Mouse (Mus musculus): ENCODE results near the gene Creb5.

Gene Creb5

GRCm38 (mm10) chr6:53641633-53642605 is 354.8 kb downstream of the Creb5 start:
- no peak for DNase-seq (ENCODE audit: low spot score in 2 of 2)

GRCm38 (mm10) chr6:53642826-53643356 is 355.8 kb downstream of the Creb5 start:
- no peak for DNase-seq (ENCODE audit: low spot score in 2 of 2)

- no peak for DNase-seq (ENCODE audit: low spot score in 2 of 2)
These were observed 356.4 kb downstream of the Creb5 start for GRCm38 (mm10) chr6:53643481-53643880.

- no peak for DNase-seq (ENCODE audit: low spot score in 2 of 2)
These were observed 357.0 kb downstream of the Creb5 start for GRCm38 (mm10) chr6:53644056-53644455.

- DNase-seq (ENCODE audit: low spot score in 2 of 2) = no peak
These were observed 357.9 kb downstream of the Creb5 start for GRCm38 (mm10) chr6:53644971-53645370.

GRCm38 (mm10) chr6:53649782-53650181 is 362.7 kb downstream of the Creb5 start:
- DNase-seq (ENCODE audit: low spot score in 2 of 2) = no peak

GRCm38 (mm10) chr6:53652691-53653090 is 365.6 kb downstream of the Creb5 start:
- DNase-seq (ENCODE audit: low spot score in 2 of 2) = no peak

- DNase-seq (ENCODE audit: low spot score in 2 of 2) = no peak
These were observed 366.8 kb downstream of the Creb5 start for GRCm38 (mm10) chr6:53653706-53654360.

- DNase-seq (ENCODE audit: low spot score in 2 of 2) = no peak
These were observed 367.3 kb downstream of the Creb5 start for GRCm38 (mm10) chr6:53654361-53654824.

GRCm38 (mm10) chr6:53656466-53656865 is 369.4 kb downstream of the Creb5 start:
- DNase-seq (ENCODE audit: low spot score in 2 of 2) = no peak

GRCm38 (mm10) chr6:53657483-53657882 is 370.4 kb downstream of the Creb5 start:
- no peak for DNase-seq (ENCODE audit: low spot score in 2 of 2)

GRCm38 (mm10) chr6:53662858-53663833 is 376.1 kb downstream of the Creb5 start:
- no peak for DNase-seq (ENCODE audit: low spot score in 2 of 2)

GRCm38 (mm10) chr6:53664759-53665158 is 377.7 kb downstream of the Creb5 start:
- DNase-seq (ENCODE audit: low spot score in 2 of 2) = no peak

- DNase-seq (ENCODE audit: low spot score in 2 of 2) = no peak
These were observed 379.4 kb downstream of the Creb5 start for GRCm38 (mm10) chr6:53666503-53666902.

GRCm38 (mm10) chr6:53678307-53678706 is 391.2 kb downstream of the Creb5 start:
- no peak for DNase-seq (ENCODE audit: low spot score in 2 of 2)

- DNase-seq (ENCODE audit: low spot score in 2 of 2) = no peak
These were observed 393.0 kb downstream of the Creb5 start for GRCm38 (mm10) chr6:53680046-53680445.

- DNase-seq (ENCODE audit: low spot score in 2 of 2) = no peak
These were observed 397.3 kb downstream of the Creb5 start for GRCm38 (mm10) chr6:53684416-53684815.

GRCm38 (mm10) chr6:53685323-53685722 is 398.3 kb downstream of the Creb5 start:
- DNase-seq (ENCODE audit: low spot score in 2 of 2) = peak in 1 of 2 experiments; percentile 4

- no peak for DNase-seq (ENCODE audit: low spot score in 2 of 2)
These were observed 401.9 kb downstream of the Creb5 start for GRCm38 (mm10) chr6:53688762-53689477.

GRCm38 (mm10) chr6:53691006-53691405 is 403.9 kb downstream of the Creb5 start:
- no peak for DNase-seq (ENCODE audit: low spot score in 2 of 2)

- DNase-seq (ENCODE audit: low spot score in 2 of 2) = no peak
These were observed 408.1 kb downstream of the Creb5 start for GRCm38 (mm10) chr6:53695216-53695615.

Data from thymus, postnatal 10 days (tissue).